Mouse (Mus musculus): ENCODE data around the gene Rab30.

Rab30 gene

DNA sequence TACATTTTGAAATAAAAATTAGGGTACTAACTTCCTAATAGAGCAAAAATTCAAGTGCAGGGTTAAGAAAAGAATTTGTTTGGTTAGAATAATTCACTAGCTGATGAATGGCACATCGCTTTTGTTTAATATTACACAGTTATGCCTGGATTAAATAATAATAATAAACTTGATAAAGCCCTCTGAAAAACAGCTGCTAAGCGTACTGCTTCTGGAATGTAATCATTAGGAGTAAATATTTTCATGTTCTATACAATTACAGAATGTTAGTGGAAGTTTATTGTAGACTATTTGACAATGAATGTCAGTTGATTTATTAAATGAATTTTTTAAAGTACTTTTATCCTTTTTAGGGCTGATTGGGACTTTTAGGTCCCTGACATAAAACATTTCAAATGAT, 100.9 kb downstream of the Rab30 start:
- no peak for DNase-seq (ENCODE audit: low spot score in 2 of 2)

DNA sequence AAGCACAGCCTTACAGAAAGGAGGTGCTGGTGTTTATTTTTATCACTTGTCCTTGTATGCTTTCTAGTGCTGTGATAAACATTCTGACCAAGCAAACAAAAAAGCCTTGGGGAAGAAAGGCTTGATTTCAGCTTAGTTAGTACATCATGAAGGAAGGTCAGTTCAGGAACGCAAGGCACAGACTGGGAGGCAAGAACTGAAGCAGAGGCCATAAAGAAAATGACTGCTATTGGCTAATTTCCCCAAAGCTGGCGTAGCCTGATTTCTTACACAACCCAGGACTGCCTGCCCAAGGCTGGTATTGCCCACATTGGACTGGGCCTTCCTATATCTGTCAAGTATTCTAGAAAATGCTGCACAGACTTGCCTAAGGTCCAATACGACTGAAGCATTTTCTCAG, 106.8 kb downstream of the Rab30 start:
- DNase-seq (ENCODE audit: low spot score in 2 of 2), result no peak

DNA sequence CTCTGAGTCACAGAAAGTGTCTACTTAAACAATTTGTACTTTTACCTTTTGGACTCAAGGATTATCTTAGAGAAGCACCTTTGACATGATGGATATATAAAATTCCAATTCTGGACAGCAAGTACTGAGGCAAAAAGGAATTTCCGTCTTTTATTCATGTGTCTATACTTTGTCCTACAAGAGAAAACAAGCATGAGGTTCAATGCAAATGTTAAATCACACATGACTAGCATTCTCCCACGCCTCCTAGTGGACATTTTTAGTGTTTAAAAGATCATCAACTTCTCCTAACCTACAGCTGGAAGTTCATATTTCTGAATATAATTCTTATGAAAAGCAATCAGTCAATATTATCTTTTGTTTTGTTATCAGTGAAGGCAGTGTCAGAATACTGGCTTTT, 125.1 kb downstream of the Rab30 start:
- no peak for DNase-seq (ENCODE audit: low spot score in 2 of 2)

DNA sequence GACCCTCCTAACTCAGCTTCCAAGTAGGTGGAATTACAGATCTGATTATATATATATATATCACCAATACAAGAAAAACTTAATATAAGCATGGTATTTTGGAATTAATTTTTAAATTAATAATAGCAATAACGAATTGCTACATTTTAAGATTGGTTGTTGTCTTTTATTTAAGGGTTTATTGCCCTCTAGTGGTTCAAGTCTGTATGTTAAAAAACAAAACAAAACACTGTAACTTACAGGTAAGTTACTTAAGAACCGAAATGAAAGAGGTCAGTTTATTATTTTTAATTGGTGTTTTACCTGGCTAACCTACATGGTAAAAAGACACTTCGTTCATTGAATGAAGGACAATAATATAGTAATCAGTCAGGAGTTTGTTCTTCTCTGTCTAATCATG, 128.8 kb downstream of the Rab30 start:
- no peak for DNase-seq (ENCODE audit: low spot score in 2 of 2)

DNA sequence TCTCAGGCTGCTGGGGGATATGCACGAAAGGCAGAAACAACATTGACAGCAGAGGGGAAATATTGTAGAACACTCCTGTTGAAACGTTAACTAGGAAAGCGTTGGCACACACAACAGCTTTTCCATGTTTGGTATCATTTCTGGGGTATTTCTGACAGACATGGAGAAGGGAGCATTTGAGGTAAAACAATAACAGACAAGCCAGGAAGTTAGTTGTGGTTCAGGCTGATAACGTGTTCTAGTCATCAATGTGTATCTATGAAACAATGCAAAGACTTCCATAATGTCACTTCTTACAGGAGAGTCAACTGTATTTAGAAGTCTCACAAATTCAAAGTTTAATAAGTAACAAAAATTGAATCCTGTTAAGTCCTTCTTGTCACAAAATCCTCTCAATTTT, 130.2 kb downstream of the Rab30 start:
- DNase-seq (ENCODE audit: low spot score in 2 of 2), result no peak

DNA sequence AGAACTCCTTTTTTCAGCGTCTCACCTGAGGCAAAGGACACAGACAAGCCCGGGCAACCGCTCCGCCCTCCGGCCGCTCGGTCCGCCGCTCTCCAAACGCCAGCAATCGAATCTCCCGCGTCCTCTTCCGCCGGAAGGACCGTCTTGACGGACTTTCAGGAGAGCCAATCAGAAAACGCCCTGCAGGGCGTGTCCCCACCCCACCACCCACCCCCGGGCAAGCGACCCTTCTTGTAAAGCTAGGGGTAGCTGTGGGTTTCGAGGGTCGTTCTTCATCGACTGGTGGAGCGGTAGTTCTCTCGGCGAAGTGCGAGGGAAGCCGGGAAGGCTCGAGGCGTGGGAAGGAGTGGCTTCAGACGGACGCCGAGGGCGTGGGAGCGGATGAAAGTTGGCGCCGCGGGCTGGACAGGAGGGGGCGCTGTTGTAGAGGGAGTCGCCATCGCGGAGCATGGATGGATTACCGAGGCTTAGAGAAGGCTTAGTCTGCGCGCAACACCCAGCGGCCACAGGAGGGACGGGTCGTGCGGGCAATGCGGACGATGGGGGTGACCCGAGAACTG, 132.8 kb downstream of the Rab30 start, which contains the start of the genes Ddias and Prcp:
Ddias (minus strand) TSS at position 132 of the 560 bp plus-strand sequence.
Prcp (plus strand) TSS at position 355 of the 560 bp plus-strand sequence.
- DNase-seq (ENCODE audit: low spot score in 2 of 2), result peak; percentile 91

DNA sequence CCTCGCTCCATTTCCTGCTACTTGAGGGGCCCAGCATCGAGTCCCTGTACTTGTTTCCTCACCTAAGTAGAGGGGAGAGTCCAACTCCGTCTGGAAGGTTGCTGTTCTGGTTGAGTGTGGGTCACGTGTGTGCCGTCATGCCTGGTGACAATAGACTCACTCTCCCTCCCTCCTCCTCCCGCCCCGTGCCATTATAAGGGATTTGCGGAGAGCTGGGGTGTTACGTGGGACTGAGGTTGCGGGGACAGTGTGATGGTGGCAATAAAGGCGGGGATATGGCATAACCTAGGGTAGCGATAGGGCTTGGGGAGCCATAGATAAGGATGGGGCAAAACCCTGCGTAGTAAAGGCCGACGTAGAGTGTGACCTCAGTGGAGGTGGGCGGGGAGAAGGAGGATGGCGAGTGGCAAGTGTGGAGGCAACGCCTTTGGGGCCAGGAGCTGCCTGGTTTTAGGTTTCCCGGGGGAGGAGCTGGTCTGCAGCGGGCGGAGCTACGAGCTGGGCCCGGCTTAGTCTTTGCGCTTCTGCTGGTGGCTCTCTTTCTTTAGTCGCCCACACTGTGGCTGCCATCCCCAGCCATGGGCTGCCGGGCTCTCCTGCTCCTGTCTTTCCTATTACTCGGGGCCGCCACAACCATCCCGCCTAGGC, 133.5 kb downstream of the Rab30 start:
- peak; percentile 86 to 92 for DNase-seq (ENCODE audit: low spot score in 2 of 2)

DNA sequence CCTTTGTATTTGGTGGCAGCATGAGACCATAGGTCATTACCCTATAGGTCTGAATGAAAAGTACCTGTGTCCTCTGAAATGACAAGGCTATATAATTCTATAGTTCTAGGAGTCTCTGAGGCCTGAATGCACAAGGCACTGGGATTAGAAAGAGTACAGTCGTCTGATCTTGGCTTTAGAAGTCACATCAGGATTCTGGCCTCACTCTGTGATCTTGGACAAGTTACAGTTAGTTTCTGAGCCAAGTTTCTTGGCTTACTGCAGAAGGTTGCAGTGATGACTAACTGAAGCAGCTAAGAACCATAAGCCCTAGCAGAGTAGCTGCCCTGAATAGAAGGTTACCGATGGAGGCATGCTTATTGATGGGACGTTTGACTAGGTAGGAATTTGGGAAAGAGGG, 134.7 kb downstream of the Rab30 start:
- DNase-seq (ENCODE audit: low spot score in 2 of 2), result no peak

DNA sequence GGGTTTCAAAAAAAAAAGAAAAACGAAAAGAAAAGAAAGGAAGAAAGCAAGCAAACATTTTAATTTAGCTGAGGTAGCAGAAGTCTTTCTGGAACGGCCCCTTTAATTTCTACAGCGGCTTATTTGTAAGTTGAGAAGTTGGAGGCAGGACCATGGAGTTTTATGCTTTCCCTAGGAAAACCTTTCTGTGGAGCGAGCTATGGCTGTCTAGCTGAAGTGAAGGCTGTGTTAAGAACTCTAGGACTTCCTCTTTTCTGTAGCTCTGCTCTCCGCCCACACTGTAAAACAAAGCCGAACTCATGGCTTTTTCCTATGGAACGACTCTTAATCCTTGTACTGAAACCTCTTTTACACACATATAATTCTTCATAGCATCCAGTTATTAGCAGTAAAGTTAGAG, 135.1 kb downstream of the Rab30 start:
- no peak for DNase-seq (ENCODE audit: low spot score in 2 of 2)

DNA sequence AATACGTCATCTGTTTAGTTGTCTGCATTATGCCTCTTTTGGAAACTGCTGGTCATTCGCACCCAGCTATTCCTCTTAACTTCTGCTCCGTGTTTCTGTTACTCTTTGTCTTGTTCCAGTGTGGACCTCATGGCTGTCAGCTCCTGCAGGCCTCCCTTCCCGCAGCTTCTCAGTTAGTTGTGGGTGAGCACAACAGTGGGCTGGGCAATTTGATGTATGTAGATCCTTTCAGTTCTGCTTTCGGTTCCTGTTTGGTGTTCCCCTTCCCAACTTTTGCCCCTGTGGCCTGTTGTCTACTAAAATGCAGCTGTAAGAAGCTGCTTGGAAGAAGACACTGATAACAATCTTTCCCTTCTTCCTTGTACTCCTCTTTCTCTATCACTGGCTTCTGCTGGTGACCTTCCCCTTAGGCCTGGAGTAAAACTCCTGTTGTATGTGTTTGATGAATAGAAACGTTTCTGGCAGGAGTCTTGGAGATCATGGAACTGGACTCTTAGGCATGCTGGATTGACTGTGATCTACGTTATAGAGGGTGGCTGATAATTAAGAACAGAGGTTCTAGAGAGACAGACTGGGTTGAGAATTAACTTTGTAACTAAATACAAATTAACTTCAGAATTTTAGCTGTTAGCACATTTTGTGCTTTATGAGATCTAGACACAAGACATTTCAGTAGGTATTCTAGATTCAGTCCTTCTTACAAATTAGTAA, 137.3 kb downstream of the Rab30 start:
- peak in 1 of 2 experiments; percentile 4 for DNase-seq (ENCODE audit: low spot score in 2 of 2)

DNA sequence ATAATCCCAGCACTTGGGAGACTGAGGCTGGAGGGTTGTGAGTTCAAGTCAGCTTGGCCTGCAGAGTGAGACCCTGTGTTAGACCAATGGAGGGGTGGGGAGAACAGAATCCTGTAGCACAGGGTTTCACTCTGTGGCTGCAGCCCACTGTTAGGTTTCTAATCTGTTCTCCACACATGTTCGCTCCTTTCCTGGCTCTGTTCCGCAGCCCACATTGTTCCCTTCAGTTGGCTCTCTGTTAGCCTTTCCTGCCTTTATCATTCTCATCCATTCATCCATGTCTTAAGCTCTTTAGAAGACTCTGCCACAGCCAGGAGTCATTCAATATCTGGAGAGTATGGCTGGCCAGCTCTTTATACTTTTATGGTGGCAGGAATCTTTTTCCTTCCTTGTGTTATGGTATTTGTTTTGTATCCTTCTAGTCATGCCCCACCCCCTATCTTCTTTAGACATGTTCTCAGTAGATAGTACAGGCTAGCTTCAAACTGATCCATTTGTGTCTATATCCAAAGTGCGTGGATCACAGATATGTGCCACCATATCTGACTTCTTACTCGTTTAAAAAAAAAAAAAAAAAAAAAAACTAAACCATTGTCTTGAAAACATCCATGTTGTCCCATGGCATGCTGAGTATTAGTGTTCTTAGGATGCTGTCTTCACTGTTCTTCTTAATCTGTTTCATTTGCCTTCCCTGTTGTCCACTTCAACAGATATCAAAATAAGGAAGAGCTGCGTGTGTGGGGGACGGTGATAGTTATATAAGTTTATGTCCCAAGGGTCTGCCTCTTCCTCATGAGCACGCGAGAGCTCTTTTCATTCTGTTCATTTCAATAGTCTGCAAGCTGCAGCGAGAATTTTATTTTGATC, 142.7 kb downstream of the Rab30 start:
- no peak for DNase-seq (ENCODE audit: low spot score in 2 of 2)

DNA sequence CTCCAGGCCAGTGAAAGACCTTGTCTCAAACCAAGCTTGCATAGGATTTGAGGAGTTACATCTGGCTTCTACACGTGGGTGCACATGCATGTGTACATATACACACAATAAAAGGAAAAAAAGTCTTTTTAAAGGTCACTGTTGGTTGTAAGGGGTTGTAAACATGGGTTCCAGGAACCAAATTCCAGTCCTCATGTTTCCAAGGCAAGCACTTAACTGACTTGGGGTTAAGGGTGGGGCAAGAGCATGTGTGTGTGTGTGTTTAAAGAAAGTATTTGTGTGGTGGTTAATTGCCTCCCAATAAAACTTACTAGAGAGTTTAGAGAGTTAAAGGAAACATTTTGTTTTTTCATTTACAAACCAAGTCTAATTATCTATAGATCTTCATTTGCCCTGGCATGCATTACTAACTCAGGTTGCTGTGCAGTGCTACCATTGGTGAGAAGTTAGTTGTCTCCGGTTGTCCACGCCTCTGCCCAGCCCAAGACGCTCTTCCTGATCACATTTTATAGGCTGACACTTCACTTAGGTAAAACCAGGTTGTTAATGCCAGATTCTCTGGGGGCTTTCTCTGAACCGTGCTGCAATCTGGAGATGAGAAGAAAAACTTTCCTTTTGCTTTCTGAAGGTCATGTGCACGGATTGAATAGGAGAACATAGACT, 143.7 kb downstream of the Rab30 start:
- DNase-seq (ENCODE audit: low spot score in 2 of 2), result no peak

DNA sequence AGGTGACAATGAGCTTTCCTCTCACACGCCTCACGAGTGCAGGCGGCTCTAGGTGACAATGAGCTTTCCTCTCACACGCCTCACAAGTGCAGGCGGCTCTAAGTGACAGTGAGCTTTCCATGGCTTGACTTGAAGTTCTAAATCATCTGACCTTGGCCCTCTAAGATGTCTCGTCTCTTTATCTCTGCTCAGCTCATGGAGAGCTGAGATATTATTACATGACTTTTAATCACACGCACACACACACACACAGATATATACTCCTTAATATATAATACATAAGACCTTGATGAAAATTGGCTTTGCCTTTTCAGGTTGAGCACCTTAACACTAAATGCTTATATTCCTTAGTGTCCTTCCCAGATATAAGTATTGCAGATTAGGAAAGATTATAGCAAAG, 145.4 kb downstream of the Rab30 start:
- no peak for DNase-seq (ENCODE audit: low spot score in 2 of 2)

DNA sequence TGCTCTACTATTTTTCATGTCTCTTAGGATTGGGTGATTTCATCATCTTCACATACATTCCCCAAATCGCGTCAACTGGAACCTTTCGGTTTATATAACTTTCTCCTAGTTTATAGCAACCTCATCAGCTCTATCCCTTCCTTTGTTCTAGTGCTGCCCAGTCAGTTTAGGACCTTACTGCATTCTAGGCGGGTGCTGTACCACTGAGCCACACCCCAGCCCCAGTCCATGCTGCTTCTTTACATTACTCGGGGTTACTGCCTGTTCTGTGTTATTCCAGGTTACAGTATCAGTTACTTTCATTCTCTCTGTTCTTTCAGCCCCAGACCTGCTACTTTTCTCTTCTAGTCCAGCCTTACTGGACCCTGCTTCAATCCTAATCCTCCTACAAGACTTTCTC, 145.8 kb downstream of the Rab30 start:
- no peak for DNase-seq (ENCODE audit: low spot score in 2 of 2)

DNA sequence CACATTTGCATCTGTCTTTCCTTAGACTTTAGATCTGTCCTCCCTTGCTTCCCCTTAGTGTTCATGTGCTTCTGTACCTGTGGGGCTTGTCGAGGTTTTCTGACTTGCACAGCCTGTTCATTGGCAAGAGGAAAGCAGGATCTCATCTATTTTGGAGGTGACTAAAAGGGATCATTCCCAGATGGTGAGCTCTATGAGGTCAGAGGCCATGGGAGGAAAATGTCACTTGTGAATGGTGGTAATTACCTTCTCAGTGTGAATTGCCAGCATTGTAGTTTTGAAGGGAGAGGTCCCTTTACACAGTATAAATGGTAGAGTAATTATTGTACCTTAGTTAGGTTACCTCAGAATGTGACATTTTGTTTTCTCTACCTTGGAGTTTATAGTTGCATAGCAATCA, 148.8 kb downstream of the Rab30 start:
- no peak for DNase-seq (ENCODE audit: low spot score in 2 of 2)

DNA sequence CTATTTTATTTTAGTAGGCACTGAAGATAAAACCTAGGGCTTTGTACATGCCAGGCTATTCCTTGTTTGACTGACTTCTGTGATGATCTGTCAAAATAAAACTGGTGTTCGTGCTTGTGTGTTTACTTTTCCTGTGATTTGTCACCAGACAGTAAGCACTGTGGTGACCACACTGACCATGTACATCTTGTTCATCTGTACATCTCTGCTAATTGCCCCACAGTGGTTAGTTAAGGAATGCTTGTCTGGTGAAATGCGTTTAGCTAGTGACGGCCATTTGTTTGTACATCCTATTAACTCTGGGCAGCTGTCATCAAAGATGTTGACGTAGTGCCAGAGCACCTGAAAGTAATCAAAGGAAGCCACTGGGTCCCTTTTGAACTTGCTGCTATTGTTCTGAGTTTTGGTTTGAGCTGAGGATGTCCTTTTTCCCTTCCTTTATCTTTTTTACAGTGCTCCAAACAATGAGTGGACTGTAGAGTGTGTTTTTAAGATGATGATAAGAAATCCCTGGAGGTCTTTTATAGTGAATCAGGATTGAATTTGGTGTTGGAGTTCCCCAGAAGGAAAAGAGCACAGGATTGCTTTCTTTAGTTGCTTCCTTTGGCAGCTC, 149.3 kb downstream of the Rab30 start:
- DNase-seq (ENCODE audit: low spot score in 2 of 2), result no peak

DNA sequence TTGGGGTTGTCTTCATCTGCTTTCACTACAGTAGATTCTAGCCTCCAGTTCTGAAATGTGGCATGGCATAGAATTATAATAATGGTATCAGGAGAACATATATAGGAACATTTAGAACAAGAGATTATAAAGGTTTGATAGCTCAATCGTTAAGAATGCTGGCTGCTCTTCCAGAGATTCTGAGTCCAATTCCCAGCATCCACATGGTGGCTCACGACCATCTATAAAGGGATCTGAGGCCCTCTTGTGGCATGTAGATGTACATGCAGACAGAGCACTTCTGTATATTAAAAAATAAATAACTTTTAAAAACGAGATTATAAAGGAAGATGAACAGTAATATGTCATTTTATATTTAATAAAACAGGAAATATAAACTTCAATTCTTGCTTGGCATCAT, 152.1 kb downstream of the Rab30 start:
- DNase-seq (ENCODE audit: low spot score in 2 of 2), result no peak
